Mouse (Mus musculus) ES-CJ7 (cell line): ENCODE measurements around the gene Snai1.
A peak's percentile ranks its signal among the peaks of the same experiment; 100 is the strongest.

Source experiments
- DNase-seq: peaks from one replicate; pipeline ENCODE4 v3.0.0; 2011; ENCODE audit warnings: low read depth, low spot score

The Snai1 gene

DNA sequence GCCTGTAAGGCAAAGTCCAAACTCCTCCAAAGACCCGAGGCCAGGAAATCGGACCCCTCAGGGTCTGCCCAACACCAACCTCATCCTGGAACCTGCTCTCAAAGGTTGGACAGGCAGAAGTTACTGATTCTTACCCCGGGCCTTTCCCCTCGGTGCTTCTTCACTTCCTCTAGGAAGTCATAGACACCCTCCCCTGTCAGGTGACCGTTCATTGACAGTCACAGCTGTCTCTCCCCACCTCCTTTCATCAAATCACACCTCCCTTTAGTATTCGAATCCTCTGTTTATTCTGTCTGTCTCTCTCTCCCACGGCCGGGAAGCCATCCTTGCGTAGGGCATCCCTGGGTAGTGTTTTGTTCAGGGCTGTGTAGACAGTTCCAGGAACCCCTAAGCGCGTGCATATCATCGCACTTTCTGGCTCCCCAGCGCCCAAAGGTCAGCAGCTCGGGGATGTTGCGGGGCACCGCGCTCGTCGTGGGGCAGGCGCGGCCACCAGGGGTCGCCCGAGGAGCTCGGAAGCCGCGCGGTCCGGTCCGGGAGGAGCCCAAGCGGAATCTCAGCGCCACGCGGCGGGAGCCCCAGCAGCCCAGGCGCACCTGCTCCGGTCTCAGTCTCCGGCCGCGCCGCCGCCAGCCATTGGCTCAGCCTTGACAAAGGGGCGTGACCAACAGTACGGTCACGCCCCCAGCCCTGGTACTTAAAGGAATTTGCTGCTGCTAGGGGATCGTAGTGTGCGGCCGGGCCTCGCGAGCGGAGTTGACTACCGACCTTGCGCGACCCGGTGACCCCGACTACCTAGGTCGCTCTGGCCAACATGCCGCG, at the start of gene Snai1:
Snai1 (plus strand) TSS at position 720 of the 822 bp plus-strand sequence.
- DNase-seq, result peak; percentile 98

DNA sequence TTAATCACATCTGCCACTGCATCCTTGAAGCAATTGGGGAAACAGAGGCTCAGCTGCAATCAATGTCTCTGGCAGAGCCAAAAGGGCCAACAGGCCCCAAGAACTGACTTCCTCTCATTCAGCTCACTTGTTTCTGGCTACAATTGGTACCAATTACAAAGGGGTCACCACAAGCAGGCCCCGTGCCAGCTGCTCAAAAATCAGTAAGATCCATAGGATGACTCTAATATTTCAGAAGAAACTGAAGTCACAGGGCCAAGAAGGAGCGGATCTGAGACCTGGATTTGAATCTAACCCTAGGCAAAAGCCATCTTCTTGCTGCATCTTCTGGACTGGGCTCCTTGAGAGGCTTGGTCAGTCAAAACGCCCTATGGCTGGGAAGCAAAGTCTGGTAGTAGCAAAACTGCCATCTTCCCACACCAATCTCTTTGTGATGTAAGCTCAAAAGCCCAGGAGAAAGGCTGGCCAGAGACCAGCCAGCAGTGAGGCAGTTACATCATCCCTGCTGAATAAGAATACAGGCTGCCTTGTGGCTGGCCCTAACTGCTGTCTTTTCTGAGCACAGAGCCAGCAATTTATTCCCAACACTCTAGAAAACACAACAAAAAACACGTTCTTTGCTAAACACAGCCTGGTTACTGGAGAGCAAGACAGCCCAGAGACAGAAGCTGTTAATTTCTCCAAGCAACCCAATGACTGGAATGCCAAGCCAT, 47.0 kb upstream of the Snai1 start:
- no peak for DNase-seq

- DNase-seq, result no peak
Observed at GRCm38 (mm10) chr2:167491757-167492708, 46.0 kb upstream of the Snai1 start, which contains the start of gene Rnf114. Gene Rnf114, plus strand, starts transcription at chr2:167492645.

GRCm38 (mm10) chr2:167492713-167493636, 45.0 kb upstream of the Snai1 start, which contains the start of gene Spata2:
Gene Spata2, minus strand, starts transcription at chr2:167492887.
- peak; percentile 84 for DNase-seq

DNA sequence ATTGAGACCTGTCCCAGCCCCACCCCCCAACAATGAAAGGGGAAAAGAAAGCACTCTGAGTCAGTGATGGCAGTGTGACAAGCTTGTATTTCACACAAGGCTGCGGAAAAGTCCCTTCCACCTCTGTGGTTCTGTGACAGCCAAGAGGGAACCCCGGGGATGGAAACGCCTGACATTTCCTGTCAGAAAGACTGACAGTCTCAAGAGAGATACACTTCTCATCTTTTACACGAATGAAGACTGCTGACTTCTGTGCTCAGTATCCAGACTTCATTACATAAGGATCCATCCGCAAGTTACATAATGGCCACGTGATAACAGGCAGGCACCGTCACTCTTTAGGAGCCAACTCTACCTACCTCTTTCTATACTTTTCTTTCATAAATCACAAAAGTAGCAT, 41.6 kb upstream of the Snai1 start:
- no peak for DNase-seq

GRCm38 (mm10) chr2:167497272-167497671, 40.7 kb upstream of the Snai1 start:
- peak; percentile 46 for DNase-seq

GRCm38 (mm10) chr2:167502554-167503252, 35.3 kb upstream of the Snai1 start:
- DNase-seq, result peak; percentile 91

- no peak for DNase-seq
Observed at GRCm38 (mm10) chr2:167503253-167503895, 34.6 kb upstream of the Snai1 start.

DNA sequence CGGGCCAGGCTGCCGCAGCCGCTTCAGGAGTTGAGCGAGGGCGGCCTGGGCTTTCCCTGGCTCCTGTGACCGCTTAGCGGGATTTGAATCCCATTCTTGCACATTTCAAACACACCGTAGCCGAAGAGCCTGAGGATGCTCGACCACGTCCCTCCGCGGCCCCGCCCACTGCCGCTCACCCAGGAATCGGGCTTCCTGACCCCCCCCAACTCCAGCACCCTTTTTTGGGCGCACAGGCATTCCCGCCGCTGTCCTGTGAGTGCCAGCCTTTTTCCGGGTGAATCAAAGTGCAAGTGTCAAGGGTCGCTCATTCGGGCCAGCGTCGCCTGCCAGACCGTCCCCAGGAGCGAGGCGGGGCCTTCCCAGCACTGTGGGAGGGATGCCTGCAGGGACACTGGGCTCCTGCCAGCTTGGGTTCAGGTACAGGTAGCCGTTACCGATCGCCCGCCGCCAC, 34.1 kb upstream of the Snai1 start:
- no peak for DNase-seq

DNA sequence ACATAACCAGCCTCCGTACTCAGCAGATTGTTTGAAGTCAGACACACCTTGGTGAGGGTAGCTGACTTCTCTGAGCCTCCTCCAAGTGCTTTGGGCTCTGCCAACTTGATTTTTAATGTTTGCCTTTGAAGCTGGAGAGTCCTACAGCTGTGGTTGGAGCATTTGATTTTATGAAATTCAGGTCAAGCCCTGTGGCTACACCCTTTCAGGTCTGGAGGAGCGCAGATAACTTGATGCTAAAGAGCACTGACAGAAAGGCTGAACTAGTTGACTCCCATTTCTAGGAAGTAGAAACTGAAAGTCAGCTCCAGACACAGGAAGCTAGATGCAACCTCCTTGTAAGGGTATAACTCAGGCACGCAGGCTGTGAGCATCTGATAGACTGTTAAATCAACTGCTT, 32.9 kb upstream of the Snai1 start:
- DNase-seq, result no peak

DNA sequence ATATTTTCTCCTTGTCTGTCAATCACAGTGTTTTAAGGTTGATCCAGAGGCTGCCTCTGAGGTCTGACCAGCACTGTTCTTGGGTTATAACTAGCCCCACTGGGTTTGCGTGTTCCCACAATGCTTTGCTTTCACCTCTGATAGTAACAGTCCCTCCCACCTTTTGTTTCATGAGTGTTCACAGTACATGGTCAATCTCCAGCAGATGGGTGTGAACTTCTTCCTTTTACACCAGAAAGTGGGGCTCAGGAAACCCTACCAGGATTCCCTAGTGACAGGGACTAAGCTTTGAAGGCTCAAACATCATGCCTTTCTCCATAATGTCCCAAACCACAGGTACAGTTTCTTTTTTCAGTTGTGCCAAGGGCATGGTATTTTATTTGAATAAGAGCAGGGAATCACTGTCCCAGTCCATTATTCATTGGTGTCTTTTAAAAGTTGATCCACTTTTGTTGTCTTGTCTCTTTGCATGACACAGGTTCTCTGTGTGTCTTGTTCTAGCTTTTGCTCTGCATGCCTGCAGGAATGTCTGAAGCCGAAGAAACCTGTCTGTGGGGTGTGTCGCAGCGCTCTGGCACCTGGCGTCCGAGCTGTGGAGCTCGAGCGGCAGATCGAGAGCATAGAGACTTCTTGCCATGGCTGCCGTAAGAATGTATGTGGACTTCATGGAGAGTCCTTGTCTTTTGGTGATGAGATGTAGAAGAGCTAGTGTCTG, 31.3 kb upstream of the Snai1 start:
- no peak for DNase-seq

- DNase-seq, result no peak
Observed at GRCm38 (mm10) chr2:167507719-167508385, 30.1 kb upstream of the Snai1 start.

DNA sequence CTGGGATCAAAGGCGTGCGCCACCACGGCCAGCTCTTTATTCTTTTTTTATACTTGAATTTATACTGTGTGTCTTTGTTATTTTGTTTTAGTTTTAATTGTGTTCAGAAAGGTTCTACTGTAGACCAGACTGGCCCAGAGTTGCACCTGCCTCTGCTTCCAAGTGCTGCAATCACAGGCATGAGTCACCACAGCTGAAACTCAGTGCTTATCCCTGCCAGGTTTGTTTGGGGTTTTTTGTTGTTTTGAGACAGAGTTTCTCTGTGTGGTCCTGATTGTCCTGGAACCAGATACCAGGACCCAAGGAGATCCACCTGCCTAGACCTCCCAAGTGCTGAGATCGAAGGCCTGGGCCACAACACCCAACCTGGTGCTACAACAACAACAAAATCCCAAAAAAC, 29.4 kb upstream of the Snai1 start:
- no peak for DNase-seq

GRCm38 (mm10) chr2:167510485-167510884, 27.5 kb upstream of the Snai1 start:
- no peak for DNase-seq

- DNase-seq, result no peak
Observed at GRCm38 (mm10) chr2:167512365-167512764, 25.6 kb upstream of the Snai1 start.

- peak; percentile 57 for DNase-seq
Observed at GRCm38 (mm10) chr2:167512970-167513369, 25.0 kb upstream of the Snai1 start.

DNA sequence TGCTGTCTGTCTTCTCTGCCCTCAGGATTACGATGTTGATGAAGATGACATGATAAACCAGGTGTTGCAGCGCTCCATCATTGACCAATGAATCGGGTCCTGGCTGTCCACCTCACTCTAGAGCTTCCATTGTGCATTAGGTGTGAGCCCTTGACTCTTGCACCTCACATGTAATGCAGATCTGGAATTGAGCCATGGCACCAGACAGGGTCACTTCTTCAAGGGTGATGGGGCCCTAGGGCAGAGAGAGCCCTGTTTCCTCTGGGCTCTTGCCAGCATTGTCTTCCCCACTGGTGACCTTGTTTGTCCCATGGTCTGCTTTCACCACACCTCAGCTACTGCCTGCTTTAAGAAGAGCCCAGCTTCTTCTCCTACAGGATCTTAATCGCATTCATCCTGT, 23.4 kb upstream of the Snai1 start:
- no peak for DNase-seq

DNA sequence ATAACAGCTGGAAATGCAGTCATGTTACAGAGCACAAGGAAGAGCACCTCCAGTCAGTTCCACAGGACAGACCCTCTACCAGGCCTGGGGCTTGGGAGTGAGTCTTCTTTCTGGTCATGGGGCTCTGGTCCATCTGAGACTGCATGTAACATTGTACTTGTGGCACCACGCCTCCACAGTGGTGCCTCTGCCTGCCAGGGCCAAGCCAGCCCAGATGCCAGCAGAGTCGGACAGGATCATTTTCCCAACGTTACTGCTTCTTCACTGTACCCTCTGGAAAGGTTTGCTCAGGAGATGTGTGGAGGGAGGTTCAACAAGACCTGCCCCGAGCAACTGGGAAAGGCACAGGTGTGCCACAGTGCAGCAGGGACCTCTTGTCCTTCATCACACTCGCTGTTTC, 22.3 kb upstream of the Snai1 start:
- no peak for DNase-seq
